Mouse (Mus musculus): ENCODE results near the gene Bckdk. TPM values are rescaled to one million over a fixed set of nuclear protein-coding genes. Genes with fewer than 3 reads are reported as not detected.

The Bckdk gene
- 2.8 TPM for polyA plus RNA-seq (2014; fragmentation: Illumina TruSeq; extraction: RNeasy Lipid Tissue Mini Kit (QIAGEN cat#74804); ENCODE audit: low read depth, low replicate concordance)

DNA sequence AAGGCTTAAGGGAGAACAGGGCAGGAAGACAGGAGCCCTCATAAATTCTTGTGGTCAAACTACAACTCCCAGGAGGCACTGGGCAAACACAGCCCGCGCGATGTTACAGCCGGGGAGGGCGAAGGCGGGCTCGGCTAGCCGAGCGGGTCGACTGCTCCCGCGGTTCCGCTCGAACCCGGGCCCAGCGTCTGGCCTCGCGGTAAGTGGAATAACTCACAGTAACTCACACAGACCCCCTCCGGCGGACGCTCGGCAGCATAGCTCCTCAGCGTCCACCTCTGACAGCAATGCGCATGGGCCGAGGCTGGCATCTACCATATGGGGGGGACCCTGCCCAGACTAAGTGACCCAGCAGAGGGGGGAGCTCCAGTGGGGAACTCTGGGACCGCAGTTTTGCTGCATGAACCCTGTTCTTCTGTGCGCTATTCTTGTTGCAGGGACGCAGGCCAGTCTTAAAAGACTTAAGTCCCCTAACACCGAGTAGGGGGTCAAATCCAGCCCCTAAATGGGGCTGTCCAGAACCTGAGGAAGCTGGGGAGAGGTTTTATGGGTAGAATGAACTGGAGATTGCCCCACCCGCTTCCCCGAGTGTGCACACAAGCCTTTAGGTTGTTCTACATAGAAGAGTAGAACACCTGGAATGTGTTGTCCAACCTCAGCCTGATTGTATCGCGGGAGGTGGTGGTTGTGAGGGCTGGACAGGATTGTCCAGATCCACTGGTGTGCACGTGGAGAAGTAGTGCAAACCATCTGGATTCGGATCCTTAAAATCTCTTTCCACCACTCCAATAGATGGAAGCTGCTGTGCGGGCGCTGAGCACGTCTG, at the start of gene Bckdk:
Gene Bckdk (plus strand): TSS at position 112 of the 826 bp plus-strand sequence.

DNA sequence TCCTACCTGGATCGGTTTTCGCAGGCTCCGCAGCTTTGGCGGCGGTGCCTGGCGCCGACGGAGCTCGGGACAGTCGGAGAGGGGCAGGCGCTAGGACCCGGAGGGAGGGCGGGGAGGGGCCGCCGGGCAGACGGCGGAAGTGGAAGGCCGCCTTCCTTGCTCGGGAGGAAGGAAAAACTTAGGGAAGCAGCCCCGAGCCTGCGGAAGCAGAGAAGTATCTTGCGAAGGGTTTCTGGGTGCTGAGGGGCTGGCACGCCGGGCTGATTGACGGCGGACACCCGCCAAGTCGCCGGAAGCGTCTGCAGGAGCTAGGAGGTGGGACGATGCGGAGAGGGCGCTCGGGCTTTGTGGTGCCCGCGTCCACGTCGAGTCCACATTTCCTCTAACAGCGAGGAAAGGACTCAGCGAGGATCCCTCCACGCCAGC, 27.8 kb upstream of the Bckdk start, which contains the start of gene Zfp646:
Gene Zfp646 (plus strand): TSS at position 181 of the 426 bp plus-strand sequence.

DNA sequence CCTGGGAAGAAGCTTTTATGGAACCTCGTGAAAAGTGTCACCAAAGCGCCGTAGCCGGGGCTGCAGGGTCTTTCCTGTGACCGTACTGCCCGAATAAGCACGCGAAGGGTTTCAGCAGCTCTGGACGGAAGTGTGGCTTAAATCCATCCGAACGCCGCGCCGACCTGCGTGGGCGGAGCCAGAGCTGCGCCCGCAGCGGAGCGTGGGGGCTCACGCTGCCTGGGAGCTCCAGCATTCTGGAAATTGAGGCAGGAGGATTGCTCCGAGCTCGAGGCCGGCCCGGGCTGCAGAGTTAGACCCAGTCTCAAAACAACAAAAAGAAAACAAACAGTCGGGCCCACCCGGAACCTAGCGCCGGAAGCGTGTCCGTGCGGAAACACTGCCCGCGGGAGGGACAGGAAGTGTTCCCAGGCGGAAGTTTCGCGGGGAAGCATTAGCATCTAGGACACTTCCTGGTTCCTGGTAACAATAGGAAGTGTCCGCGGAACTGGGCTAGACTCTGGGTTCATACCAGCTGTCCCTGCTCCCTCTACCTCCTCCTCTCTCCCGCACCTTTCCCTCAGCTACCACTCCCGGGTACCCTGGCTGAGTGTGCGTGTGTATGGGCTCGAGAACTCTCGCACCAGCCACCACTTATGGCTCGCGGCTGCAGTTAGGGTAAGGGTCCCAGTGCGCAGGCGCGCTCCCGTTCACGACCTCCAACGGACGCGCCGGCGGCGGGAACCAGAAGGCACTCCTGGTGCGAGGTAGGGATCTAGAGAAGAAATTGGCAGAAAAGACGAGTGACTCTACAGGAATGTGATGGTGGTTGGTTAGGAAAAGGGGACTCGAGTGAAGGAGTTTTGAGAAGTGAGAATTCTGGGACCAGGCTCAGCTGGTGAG, 27.2 kb upstream of the Bckdk start, which contains the start of gene Zfp668:
Gene Zfp668 (minus strand): TSS at position 362 of the 882 bp plus-strand sequence.

DNA sequence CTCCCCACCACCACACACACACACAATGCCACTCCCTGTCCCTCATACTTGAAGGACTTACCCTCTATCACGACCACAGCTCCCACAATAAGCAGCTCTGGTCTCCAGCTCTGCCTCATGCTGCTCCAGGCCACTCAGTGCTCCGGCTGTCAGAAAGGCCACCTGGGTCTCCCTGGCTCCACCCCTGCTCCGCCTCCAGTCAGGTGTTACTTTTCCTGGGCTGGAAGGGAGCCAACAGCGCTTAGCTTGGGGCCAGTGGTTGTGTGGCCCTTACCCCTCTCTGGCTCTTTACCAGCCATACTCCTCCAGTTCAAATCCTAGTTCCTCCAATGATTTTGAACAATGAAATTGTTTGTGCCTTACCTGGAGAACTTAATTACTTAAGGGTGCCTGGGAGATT, 13.1 kb upstream of the Bckdk start, which contains the start of gene Prss53:
Gene Prss53 (minus strand): TSS at position 173 of the 400 bp plus-strand sequence.

DNA sequence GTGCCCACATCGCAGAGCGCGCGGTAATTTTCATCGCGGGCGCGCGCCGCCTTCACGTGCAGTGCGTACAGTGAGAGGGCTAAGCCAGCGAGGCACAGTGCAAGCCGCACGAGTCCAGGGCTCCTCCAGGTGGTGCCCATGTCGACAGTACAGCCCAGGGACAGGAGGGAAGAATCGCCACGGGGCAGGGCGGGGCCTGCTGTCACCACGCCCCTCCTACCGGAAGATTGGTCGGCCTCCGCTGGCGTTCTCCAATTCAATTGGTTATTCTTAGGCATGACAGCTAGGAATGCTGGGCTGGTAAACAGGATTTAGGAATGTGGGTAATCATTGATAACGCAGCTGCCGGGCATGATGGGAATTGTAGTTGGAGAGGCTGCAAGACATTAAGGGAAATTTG, 8.4 kb upstream of the Bckdk start, which contains the start of the genes Gm21974 and Vkorc1:
Gene Gm21974 (minus strand): TSS at position 13 of the 400 bp plus-strand sequence.
Gene Vkorc1 (minus strand): TSS at position 176 of the 400 bp plus-strand sequence.

DNA sequence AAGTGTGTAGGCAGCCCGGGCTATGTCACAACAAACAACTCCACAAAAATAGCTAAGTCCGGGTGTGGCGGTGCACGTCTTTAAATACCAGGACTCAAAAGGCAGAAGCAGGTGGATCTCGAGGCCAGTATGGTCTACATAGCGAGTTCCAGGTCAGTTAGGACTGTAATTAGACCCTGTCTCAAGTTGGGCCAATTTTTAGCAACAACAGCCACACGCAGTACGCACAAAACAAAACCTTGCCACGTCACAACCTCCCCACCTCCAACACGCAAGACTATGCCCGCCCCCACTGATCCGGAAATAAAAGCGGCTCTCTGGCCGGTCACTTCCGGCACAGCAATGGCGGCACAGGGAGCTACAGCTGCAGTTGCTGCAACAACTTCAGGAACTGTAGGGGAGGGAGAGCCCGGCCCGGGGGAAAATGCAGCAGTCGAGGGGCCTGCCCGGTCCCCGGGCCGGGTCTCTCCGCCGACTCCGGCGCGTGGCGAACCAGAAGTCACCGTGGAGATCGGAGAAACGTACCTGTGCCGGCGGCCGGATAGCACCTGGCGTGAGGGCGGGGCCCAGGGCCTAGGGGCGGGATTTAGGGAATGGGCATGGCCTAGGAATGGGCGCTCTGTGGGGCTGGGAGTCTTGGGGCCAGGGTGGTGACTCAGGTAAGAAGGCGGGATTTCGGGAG, 8.4 kb downstream of the Bckdk start, which contains the start of gene Kat8:
Gene Kat8 (plus strand): TSS at position 327 of the 682 bp plus-strand sequence.

DNA sequence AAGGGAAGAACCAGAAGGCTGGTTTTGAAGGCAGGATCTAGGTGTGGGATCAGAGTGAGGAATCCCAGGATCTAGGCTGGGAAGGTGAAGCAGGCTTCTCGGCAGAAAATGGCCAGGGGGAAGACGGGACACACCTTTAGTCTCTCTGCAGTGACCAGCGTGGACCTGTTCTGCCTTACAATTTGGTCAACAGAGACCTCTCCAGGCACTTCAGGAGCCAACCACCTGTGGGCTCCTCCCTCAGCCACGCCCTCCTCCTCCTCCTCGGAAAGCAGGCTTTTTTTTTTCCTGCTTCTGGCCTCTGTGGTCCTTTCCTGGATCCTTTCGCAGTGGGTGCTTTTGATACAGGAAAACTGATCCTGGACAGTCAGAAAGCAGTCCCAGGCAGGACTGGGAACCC, 26.0 kb downstream of the Bckdk start, which contains the start of gene Prss8:
Gene Prss8 (minus strand): TSS at position 182 of the 400 bp plus-strand sequence.

DNA sequence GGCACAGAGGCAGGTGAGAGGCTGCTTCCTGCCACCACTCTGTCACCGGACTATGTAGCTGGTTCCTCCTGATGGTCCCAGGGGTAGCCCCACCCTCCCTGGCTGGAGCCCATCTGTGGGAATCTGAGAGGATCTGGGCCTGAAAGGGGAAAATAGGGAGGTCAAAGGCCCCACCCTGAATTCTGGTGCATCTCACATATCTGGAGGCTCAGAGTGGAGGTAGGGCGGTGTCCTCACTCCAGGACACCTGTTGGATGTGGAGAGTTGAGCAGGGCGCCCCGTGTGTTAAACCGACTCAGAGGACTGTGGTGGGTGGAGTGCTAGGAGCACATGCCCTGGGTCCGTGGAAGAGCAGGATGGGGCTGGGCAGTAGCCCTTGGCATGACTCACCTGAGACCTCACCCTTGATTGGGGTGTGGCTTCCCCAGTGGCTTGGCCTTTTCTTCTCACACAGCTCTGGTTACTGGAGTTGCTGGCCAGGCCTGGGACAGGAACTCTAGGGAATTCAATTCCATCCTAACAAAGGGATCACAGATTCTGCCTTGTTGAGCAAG, 42.7 kb downstream of the Bckdk start, which contains the start of gene Prss36:
Gene Prss36 (minus strand): TSS at position 256 of the 554 bp plus-strand sequence.

Other genes with a start within 250 kb of the Bckdk start
- 1.0 TPM for gene Bcl7c, start 195.1 kb upstream of the Bckdk start, polyA plus RNA-seq (2014; fragmentation: Illumina TruSeq; extraction: RNeasy Lipid Tissue Mini Kit (QIAGEN cat#74804); ENCODE audit: low read depth, low replicate concordance)
- 2.8 TPM for gene Ctf1, start 191.3 kb upstream of the Bckdk start, polyA plus RNA-seq (2014; fragmentation: Illumina TruSeq; extraction: RNeasy Lipid Tissue Mini Kit (QIAGEN cat#74804); ENCODE audit: low read depth, low replicate concordance)
- not detected for gene Ctf2, start 171.9 kb upstream of the Bckdk start, polyA plus RNA-seq (2014; fragmentation: Illumina TruSeq; extraction: RNeasy Lipid Tissue Mini Kit (QIAGEN cat#74804); ENCODE audit: low read depth, low replicate concordance)
- 1.2 TPM for gene Fbxl19, start 159.5 kb upstream of the Bckdk start, polyA plus RNA-seq (2014; fragmentation: Illumina TruSeq; extraction: RNeasy Lipid Tissue Mini Kit (QIAGEN cat#74804); ENCODE audit: low read depth, low replicate concordance)
- gene Orai3, start 134.3 kb upstream of the Bckdk start, polyA plus RNA-seq (2014; fragmentation: Illumina TruSeq; extraction: RNeasy Lipid Tissue Mini Kit (QIAGEN cat#74804); ENCODE audit: low read depth, low replicate concordance) = 3.5 TPM
- gene Setd1a, start 127.4 kb upstream of the Bckdk start, polyA plus RNA-seq (2014; fragmentation: Illumina TruSeq; extraction: RNeasy Lipid Tissue Mini Kit (QIAGEN cat#74804); ENCODE audit: low read depth, low replicate concordance) = 7.0 TPM
- not detected for gene Gm49388, start 118.5 kb upstream of the Bckdk start, polyA plus RNA-seq (2014; fragmentation: Illumina TruSeq; extraction: RNeasy Lipid Tissue Mini Kit (QIAGEN cat#74804); ENCODE audit: low read depth, low replicate concordance)
- 16.0 TPM for gene Hsd3b7, start 103.5 kb upstream of the Bckdk start, polyA plus RNA-seq (2014; fragmentation: Illumina TruSeq; extraction: RNeasy Lipid Tissue Mini Kit (QIAGEN cat#74804); ENCODE audit: low read depth, low replicate concordance)
- gene Stx4a, start 79.8 kb upstream of the Bckdk start, polyA plus RNA-seq (2014; fragmentation: Illumina TruSeq; extraction: RNeasy Lipid Tissue Mini Kit (QIAGEN cat#74804); ENCODE audit: low read depth, low replicate concordance) = 17.9 TPM
- gene Stx1b, start 79.5 kb upstream of the Bckdk start, polyA plus RNA-seq (2014; fragmentation: Illumina TruSeq; extraction: RNeasy Lipid Tissue Mini Kit (QIAGEN cat#74804); ENCODE audit: low read depth, low replicate concordance) = 0.60 TPM
- gene Zfp646, start 27.9 kb upstream of the Bckdk start, polyA plus RNA-seq (2014; fragmentation: Illumina TruSeq; extraction: RNeasy Lipid Tissue Mini Kit (QIAGEN cat#74804); ENCODE audit: low read depth, low replicate concordance) = 11.1 TPM
- gene Zfp668, start 27.3 kb upstream of the Bckdk start, polyA plus RNA-seq (2014; fragmentation: Illumina TruSeq; extraction: RNeasy Lipid Tissue Mini Kit (QIAGEN cat#74804); ENCODE audit: low read depth, low replicate concordance) = 1.7 TPM
- gene Prss53, start 13.1 kb upstream of the Bckdk start, polyA plus RNA-seq (2014; fragmentation: Illumina TruSeq; extraction: RNeasy Lipid Tissue Mini Kit (QIAGEN cat#74804); ENCODE audit: low read depth, low replicate concordance) = not detected
- gene Gm21974, start 8.6 kb upstream of the Bckdk start, polyA plus RNA-seq (2014; fragmentation: Illumina TruSeq; extraction: RNeasy Lipid Tissue Mini Kit (QIAGEN cat#74804); ENCODE audit: low read depth, low replicate concordance) = not detected
- 26.8 TPM for gene Vkorc1, start 8.5 kb upstream of the Bckdk start, polyA plus RNA-seq (2014; fragmentation: Illumina TruSeq; extraction: RNeasy Lipid Tissue Mini Kit (QIAGEN cat#74804); ENCODE audit: low read depth, low replicate concordance)
- 10.2 TPM for gene Kat8, start 8.4 kb downstream of the Bckdk start, polyA plus RNA-seq (2014; fragmentation: Illumina TruSeq; extraction: RNeasy Lipid Tissue Mini Kit (QIAGEN cat#74804); ENCODE audit: low read depth, low replicate concordance)
- gene Prss8, start 26.0 kb downstream of the Bckdk start, polyA plus RNA-seq (2014; fragmentation: Illumina TruSeq; extraction: RNeasy Lipid Tissue Mini Kit (QIAGEN cat#74804); ENCODE audit: low read depth, low replicate concordance) = 1.0 TPM
- not detected for gene Prss36, start 42.6 kb downstream of the Bckdk start, polyA plus RNA-seq (2014; fragmentation: Illumina TruSeq; extraction: RNeasy Lipid Tissue Mini Kit (QIAGEN cat#74804); ENCODE audit: low read depth, low replicate concordance)
- 788 TPM for gene Fus, start 63.4 kb downstream of the Bckdk start, polyA plus RNA-seq (2014; fragmentation: Illumina TruSeq; extraction: RNeasy Lipid Tissue Mini Kit (QIAGEN cat#74804); ENCODE audit: low read depth, low replicate concordance)
- 99.2 TPM for gene Pycard, start 89.8 kb downstream of the Bckdk start, polyA plus RNA-seq (2014; fragmentation: Illumina TruSeq; extraction: RNeasy Lipid Tissue Mini Kit (QIAGEN cat#74804); ENCODE audit: low read depth, low replicate concordance)
- gene Trim72, start 99.9 kb downstream of the Bckdk start, polyA plus RNA-seq (2014; fragmentation: Illumina TruSeq; extraction: RNeasy Lipid Tissue Mini Kit (QIAGEN cat#74804); ENCODE audit: low read depth, low replicate concordance) = 0.91 TPM
- 10.1 TPM for gene Itgam, start 158.6 kb downstream of the Bckdk start, polyA plus RNA-seq (2014; fragmentation: Illumina TruSeq; extraction: RNeasy Lipid Tissue Mini Kit (QIAGEN cat#74804); ENCODE audit: low read depth, low replicate concordance)
- not detected for gene Gm49368, start 158.6 kb downstream of the Bckdk start, polyA plus RNA-seq (2014; fragmentation: Illumina TruSeq; extraction: RNeasy Lipid Tissue Mini Kit (QIAGEN cat#74804); ENCODE audit: low read depth, low replicate concordance)
- 2.9 TPM for gene Itgax, start 225.5 kb downstream of the Bckdk start, polyA plus RNA-seq (2014; fragmentation: Illumina TruSeq; extraction: RNeasy Lipid Tissue Mini Kit (QIAGEN cat#74804); ENCODE audit: low read depth, low replicate concordance)